Mouse (Mus musculus): ENCODE measurements at regions not wholly inside any gene's neighbourhood (a gene's known extent, or its start where the extent isn't known, plus 50 kb on each side); places are given as distances from the start of the nearest gene placed in this dataset.

DNA sequence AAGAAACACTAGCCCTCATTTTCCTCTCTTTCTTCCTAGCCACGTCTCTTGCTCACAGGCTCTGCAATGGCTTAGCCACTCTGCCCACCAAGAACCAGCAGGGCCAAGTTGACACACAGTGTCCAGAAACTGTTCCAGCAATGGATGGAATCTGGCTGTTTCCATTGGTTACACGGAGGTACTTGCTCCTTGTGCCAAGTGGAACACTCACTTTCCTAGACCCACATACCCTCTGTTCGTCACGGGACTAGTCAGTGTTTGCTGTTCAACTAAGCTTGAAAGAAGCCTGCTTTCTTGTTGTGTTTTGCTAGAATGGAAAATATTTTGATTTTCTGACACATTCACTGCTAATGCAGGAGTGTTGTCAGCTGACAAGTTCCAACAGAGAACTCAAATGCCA is 575.7 kb upstream of the Gulo start:
- Histone ChIP-seq H3K27ac (replicated peaks) (no peak overlapping the region), H3K27me3 (replicated peaks; ENCODE audit: low read depth, poor library complexity, severe bottlenecking) (no peaks in the 10 kb centered on the region), H3K4me1 (no peaks in the 10 kb centered on the region), H3K9me3 (no peaks in the 10 kb centered on the region), H3K36me3 (replicated peaks) (no peaks in the 10 kb centered on the region), H3K4me3 (no peak overlapping the region)
- 90% methylated on average over 4 of the region's 4 CpGs for WGBS
- no peak for DNase-seq (ENCODE audit: low spot score)

DNA sequence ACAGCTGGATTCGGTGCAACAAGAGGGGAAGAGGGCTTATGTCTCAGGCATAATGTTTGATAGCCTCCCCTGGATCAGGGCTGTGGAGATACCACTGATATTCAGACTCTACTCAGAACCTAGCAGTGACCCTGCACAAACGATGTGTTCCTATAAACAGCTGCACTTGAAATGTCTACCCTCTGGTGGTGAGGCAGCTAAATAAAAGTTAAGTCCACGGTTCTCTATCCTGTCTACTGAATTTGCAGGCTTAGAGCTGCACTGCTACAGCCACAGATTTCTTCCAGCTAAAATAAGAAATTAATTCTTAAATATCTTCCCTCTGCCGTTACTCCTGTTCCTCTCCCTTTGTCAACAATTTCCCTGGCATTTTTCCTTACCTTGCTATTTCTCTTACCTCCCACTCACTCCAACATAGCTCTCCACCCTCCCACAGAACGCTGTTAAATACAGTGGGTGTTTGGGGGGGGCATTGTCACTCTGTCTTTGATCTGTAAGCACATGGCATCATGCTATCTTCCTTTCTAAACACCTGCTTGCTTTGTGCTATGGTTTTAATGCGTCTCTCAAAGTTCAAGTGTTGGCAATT is 571.0 kb upstream of the Gulo start:
- Histone ChIP-seq H3K4me1 (no peaks in the 10 kb centered on the region), H3K36me3 (replicated peaks) (no peaks in the 10 kb centered on the region)
- 81% methylated on average over 6 of the region's 6 CpGs for WGBS

DNA sequence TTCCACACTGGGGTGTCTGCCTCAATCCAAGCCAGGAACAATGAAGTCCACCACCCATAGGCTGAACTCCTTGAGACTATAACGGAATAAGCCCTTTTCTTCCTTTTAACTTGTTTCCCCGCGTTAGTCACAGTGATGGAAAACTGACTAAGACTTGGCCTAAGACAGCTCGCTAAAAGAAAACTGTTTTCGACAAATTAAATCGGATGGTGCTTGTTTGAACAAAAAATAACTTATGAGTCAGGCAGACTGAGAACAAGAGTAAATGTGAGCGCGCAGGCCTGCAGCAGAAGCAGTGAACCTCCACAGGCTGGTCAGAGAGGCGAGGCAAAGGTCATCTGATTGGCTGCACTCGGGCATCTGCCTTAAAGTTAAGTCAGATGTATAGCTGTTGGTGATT is 557.6 kb upstream of the Gulo start:
- Histone ChIP-seq H3K36me3 (replicated peaks) (no peaks in the 10 kb centered on the region), H3K27ac (replicated peaks) (no peak overlapping the region), H3K4me3 (no peak overlapping the region), H3K27me3 (replicated peaks; ENCODE audit: low read depth, poor library complexity, severe bottlenecking) (no peaks in the 10 kb centered on the region), H3K9me3 (no peaks in the 10 kb centered on the region), H3K4me1 (no peaks in the 10 kb centered on the region)
- 83% methylated on average over 10 of the region's 10 CpGs for WGBS
- no peak for DNase-seq (ENCODE audit: low spot score)

More for the DNA sequence above, 571.0 kb upstream of the Gulo start:
- H3K4me3 ChIP-seq = no peak overlapping the region
- no peaks in the 10 kb centered on the region for H3K27me3 ChIP-seq (replicated peaks; ENCODE audit: low read depth, poor library complexity, severe bottlenecking)
- H3K27ac ChIP-seq (replicated peaks) = no peak overlapping the region
- no peak for DNase-seq (ENCODE audit: low spot score)
- no peaks in the 10 kb centered on the region for H3K9me3 ChIP-seq

DNA sequence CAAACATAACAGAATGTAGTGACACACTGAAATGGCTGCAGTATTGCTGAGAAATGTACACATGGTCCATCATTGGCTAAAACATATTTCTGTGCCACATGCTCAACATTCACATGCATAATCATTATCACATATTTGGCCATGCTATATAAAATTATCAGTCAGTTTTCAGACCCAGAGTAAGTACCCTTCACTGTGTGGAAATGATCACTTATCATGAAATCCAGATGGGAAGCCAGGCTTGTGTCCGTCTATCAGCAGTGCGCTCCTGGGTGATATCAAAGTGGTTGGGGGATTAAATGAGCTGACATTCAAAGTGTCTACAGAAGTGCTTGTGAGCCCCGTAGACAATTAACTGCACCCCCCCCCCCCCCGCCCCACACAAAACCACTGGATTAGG is 553.7 kb upstream of the Gulo start:
- H3K27me3 ChIP-seq (replicated peaks; ENCODE audit: low read depth, poor library complexity, severe bottlenecking) = no peaks in the 10 kb centered on the region
- H3K27ac ChIP-seq (replicated peaks) = no peak overlapping the region
- no peaks in the 10 kb centered on the region for H3K9me3 ChIP-seq
- H3K36me3 ChIP-seq (replicated peaks) = no peaks in the 10 kb centered on the region
- no peaks in the 10 kb centered on the region for H3K4me1 ChIP-seq
- no peak for DNase-seq (ENCODE audit: low spot score)
- no peak overlapping the region for H3K4me3 ChIP-seq
- 67% methylated on average over 4 of the region's 4 CpGs for WGBS

DNA sequence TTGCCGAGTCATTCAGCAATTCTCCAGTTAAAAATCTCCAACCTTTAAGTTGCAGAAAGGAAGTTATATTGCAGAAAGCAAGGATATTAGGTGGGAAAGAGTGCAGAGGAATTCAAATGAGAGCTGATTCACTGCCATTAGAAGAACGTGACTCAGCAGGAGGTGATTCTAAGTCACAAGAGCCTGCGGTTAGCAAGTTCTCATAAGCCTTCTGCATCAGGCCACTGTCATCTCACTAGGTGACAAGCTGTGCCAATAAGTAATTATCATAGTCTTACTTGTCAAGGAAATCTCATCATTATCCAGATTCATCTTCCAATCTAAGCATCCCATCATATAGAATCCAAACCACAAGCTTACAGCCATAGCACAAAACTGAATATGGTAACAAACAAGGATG is 552.7 kb upstream of the Gulo start:
- H3K27ac ChIP-seq (replicated peaks) = no peak overlapping the region
- H3K9me3 ChIP-seq = no peaks in the 10 kb centered on the region
- no peak overlapping the region for H3K4me3 ChIP-seq
- no peaks in the 10 kb centered on the region for H3K4me1 ChIP-seq
- H3K36me3 ChIP-seq (replicated peaks) = no peaks in the 10 kb centered on the region
- H3K27me3 ChIP-seq (replicated peaks; ENCODE audit: low read depth, poor library complexity, severe bottlenecking) = no peaks in the 10 kb centered on the region
- no peak for DNase-seq (ENCODE audit: low spot score)
- WGBS = 83% methylated on average over 3 of the region's 3 CpGs

DNA sequence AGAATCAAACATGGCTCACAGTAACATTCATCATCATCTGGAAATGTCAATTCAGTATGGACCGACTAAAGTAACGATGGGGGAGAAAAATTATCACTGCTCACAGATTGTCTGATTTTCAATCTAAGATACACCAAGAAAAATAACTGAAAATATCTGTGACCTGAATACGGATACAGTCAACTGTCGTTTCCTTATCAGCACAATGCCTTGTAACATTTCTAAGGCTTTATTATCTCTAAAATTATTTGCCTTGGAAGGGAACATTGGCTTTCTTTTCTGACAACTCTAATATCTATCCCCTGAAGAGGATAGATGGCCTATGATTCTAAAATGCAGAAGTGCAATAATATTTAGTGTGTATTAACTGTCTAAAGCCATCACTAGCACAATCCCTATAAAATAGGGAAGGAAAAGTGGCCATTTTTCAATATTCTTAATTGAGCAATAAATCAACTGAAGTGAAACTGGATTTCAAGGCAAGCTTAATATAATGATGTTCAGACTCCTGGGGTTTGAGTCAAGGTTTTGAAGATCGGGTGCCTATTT is 552.1 kb upstream of the Gulo start:
- H3K27ac ChIP-seq (replicated peaks) = no peak overlapping the region
- DNase-seq (ENCODE audit: low spot score) = no peak
- no peaks in the 10 kb centered on the region for H3K36me3 ChIP-seq (replicated peaks)
- no peaks in the 10 kb centered on the region for H3K9me3 ChIP-seq
- WGBS = 92% methylated on average over 5 of the region's 5 CpGs
- no peaks in the 10 kb centered on the region for H3K4me1 ChIP-seq
- no peaks in the 10 kb centered on the region for H3K27me3 ChIP-seq (replicated peaks; ENCODE audit: low read depth, poor library complexity, severe bottlenecking)
- no peak overlapping the region for H3K4me3 ChIP-seq

DNA sequence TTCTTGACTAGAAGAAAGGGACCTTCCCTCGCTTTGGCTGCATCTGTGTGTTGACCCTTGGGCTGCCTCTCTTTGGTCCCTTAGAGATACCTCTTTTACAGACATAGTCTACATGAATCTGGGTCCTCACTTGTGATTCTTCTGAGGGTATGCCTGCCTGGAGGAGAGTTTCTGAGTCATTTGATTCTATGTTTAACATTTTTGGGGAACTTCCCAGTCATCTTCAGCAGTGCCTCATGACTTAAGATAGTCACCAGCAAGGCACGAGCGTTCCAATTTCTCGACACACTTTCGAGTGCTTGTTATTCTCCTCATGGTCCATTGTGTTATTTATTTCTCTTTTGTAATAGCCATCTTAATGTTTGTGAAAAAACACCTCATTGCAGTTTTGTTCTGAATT is 549.4 kb upstream of the Gulo start:
- Histone ChIP-seq H3K4me1 (no peaks in the 10 kb centered on the region), H3K27ac (replicated peaks) (no peak overlapping the region), H3K9me3 (no peaks in the 10 kb centered on the region), H3K36me3 (replicated peaks) (no peaks in the 10 kb centered on the region), H3K27me3 (replicated peaks; ENCODE audit: low read depth, poor library complexity, severe bottlenecking) (no peaks in the 10 kb centered on the region), H3K4me3 (no peak overlapping the region)
- WGBS = 90% methylated on average over 5 of the region's 5 CpGs
- no peak for DNase-seq (ENCODE audit: low spot score)

DNA sequence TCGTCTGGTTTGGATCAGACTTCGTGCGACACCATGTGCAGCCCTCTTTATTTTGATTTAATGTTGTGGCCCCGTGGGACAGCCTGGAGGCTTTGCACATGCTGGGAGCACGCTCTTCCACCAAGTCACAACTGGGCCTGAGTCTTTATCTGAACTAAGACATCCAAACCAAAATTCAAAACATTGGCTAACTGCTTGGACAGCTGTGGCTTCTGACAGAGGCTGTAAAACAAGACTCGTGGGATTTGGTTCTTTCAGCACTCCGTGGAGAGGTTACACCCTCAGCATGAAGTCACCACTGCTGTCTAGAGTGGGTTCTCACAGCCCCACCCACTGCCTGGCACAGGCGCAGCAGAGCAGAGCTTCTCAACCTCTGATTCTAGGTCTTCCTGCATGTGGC is 548.6 kb upstream of the Gulo start:
- DNase-seq (ENCODE audit: low spot score) = no peak
- Histone ChIP-seq H3K4me1 (no peaks in the 10 kb centered on the region), H3K36me3 (replicated peaks) (no peaks in the 10 kb centered on the region), H3K4me3 (no peak overlapping the region), H3K27me3 (replicated peaks; ENCODE audit: low read depth, poor library complexity, severe bottlenecking) (no peaks in the 10 kb centered on the region), H3K9me3 (no peaks in the 10 kb centered on the region), H3K27ac (replicated peaks) (no peak overlapping the region)
- 82% methylated on average over 8 of the region's 8 CpGs for WGBS

DNA sequence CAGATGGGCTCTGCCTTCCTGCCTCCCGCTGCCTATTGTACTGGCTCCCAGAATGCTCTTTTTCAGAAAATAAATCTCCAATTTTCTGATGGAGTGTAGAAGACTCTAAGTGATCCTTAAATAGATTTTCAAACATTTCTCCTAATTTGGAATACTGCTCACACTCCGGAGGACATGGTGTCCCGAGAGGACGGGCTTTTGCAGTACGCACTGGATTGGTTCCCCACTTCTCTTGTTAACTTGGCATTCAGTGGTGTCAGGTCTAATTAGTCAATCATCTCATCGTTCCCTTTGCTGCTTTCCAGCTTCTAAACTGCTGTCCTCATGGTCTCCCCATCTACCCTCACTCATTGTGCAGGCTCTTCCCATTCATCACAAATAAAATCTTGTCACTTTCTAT is 529.5 kb upstream of the Gulo start:
- H3K27me3 ChIP-seq (replicated peaks; ENCODE audit: low read depth, poor library complexity, severe bottlenecking) = no peaks in the 10 kb centered on the region
- H3K27ac ChIP-seq (replicated peaks) = no peak overlapping the region
- H3K4me1 ChIP-seq = no peaks in the 10 kb centered on the region
- DNase-seq (ENCODE audit: low spot score) = no peak
- no peak overlapping the region for H3K4me3 ChIP-seq
- H3K9me3 ChIP-seq = no peaks in the 10 kb centered on the region
- H3K36me3 ChIP-seq (replicated peaks) = no peaks in the 10 kb centered on the region
- WGBS = 87% methylated on average over 6 of the region's 6 CpGs

DNA sequence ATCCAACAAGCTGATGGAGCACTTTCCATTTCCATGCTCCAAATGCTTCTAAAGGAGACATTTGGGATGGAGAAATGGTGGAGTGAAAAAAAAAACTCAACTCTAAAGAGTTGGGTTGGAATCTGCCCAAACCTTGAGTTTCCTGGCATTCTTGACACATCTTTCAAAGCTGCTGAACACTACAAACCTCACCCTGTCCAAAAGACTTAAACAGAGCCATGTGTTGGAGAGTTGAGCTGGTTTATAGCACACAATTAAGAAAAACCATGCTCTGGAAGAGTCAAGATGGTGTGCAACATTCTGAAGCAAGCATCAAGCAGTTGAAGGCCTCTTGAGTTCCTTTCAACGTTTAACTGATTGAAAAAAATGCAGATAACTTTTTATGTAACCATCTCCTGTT is 525.7 kb upstream of the Gulo start:
- no peak overlapping the region for H3K27ac ChIP-seq (replicated peaks)
- H3K27me3 ChIP-seq (replicated peaks; ENCODE audit: low read depth, poor library complexity, severe bottlenecking) = no peaks in the 10 kb centered on the region
- H3K9me3 ChIP-seq = no peaks in the 10 kb centered on the region
- no peaks in the 10 kb centered on the region for H3K36me3 ChIP-seq (replicated peaks)
- DNase-seq (ENCODE audit: low spot score) = no peak
- H3K4me1 ChIP-seq = no peaks in the 10 kb centered on the region
- H3K4me3 ChIP-seq = no peak overlapping the region
- 61% methylated on average over 1 of the region's 1 CpGs for WGBS

DNA sequence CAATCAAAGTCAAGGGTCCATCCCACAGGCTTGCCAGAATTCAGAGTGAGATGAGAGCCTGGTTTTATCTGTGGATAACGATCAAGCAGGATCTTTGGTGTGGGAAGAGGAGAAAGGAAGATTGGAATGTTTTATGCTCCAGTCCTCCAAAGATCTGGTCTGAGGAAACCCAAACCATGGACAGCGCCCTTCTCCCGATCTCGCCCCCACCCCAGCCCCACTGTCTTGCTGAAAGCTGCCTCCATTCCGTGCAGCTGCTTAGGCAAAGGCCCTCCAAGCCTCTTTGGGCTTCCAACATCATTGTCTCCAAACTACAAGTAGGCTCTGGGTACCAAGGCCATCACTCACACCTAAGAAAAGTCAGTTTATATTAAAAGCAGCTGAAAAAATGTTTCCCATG is 519.1 kb upstream of the Gulo start:
- WGBS = 35% methylated on average over 5 of the region's 5 CpGs
- peak; percentile 54 for DNase-seq (ENCODE audit: low spot score)
- Histone ChIP-seq H3K4me3 (no peak overlapping the region), H3K36me3 (replicated peaks) (no peaks in the 10 kb centered on the region), H3K27ac (replicated peaks) (no peak overlapping the region), H3K27me3 (replicated peaks; ENCODE audit: low read depth, poor library complexity, severe bottlenecking) (no peaks in the 10 kb centered on the region), H3K9me3 (no peaks in the 10 kb centered on the region), H3K4me1 (no peaks in the 10 kb centered on the region)

DNA sequence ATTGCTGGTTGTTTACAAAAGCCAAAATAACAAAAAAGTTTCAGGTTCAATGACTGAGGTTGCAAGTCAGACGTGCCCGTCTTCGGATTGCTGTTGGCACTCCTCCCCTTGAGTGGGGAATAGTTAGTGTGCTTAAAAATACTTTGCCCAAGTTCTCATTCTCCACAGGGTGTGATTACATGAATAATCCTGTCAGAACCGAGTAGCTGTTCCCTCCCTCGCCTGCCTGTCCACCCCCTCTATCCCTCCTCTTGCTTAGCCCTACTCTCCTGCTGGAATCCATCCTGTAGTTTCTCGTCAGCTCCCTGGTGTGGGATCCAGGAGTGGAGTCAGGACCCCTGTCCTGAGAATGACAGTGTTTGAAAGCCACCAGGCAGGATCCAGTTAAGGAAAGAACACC is 518.1 kb upstream of the Gulo start:
- no peak overlapping the region for H3K4me3 ChIP-seq
- no peaks in the 10 kb centered on the region for H3K9me3 ChIP-seq
- 71% methylated on average over 6 of the region's 6 CpGs for WGBS
- H3K27me3 ChIP-seq (replicated peaks; ENCODE audit: low read depth, poor library complexity, severe bottlenecking) = no peaks in the 10 kb centered on the region
- no peak for DNase-seq (ENCODE audit: low spot score)
- H3K4me1 ChIP-seq = no peaks in the 10 kb centered on the region; the same call in 1 of the 2 replicates
- no peak overlapping the region for H3K27ac ChIP-seq (replicated peaks)
- H3K36me3 ChIP-seq (replicated peaks) = no peaks in the 10 kb centered on the region

DNA sequence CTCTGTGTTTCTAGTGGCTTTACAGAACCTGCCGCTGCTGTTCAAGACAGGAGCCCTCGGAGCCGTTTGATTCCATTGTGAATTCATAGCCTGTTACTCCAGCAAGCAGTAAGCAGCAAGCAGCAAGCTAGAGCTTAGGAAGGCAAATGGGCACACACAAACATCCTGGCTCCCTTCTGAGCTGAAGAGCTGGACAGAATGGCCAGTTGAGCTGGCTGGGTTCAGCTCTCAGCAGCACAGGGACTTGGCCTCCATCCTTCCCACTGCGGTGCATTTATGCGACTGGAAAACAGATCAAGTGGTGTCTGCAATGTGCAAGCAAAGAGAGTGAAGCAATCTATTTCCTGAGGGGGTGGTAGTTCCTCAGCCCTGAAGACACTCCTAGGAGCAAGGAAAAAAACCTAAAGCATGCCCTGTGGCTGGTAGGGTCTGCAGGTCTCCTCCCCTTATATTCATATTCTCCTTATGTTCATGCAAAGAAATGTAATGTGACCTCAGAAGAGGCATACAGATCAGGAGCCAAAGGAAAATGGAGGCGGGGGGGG is 513.9 kb upstream of the Gulo start:
- Histone ChIP-seq H3K4me3 (no peak overlapping the region), H3K36me3 (replicated peaks) (no peaks in the 10 kb centered on the region), H3K27me3 (replicated peaks; ENCODE audit: low read depth, poor library complexity, severe bottlenecking) (no peaks in the 10 kb centered on the region), H3K4me1 (no peaks in the 10 kb centered on the region; the same call in 1 of the 2 replicates), H3K9me3 (no peaks in the 10 kb centered on the region), H3K27ac (replicated peaks) (no peak overlapping the region)
- WGBS = 74% methylated on average over 6 of the region's 6 CpGs
- no peak for DNase-seq (ENCODE audit: low spot score)

Measured in embryonic facial prominence, embryonic 10.5 days (tissue).